8 mouse cellular contexts compared by ENCODE assay signal in genomic region chr7:97737638-97738456, GRCm38 (mm10). TPM values are rescaled to one million over a fixed set of nuclear protein-coding genes. Genes with fewer than 3 reads are reported as not detected.
DNase-seq lines count a peak whose midpoint lies in the region; ATAC-seq and TF ChIP-seq lines count a peak whose summit lies in the region.

Gene Aqp11 (minus strand): TSS chr7:97738289.

- no peaks in the 10 kb centered on the region for H3K36me3 ChIP-seq in embryonic facial prominence, embryonic 12.5 days
- H3K36me3 ChIP-seq in limb, embryonic 13.5 days = no peaks in the 10 kb centered on the region
- H3K36me3 ChIP-seq in midbrain, embryonic 15.5 days (replicated peaks) = no peaks in the 10 kb centered on the region
- H3K36me3 ChIP-seq in spleen, adult 2 months (ENCODE audit: control insufficient read depth, insufficient read depth, low read length) = no peaks in the 10 kb centered on the region

- H3K9me3 ChIP-seq in embryonic facial prominence, embryonic 12.5 days = no peaks in the 10 kb centered on the region
- no peaks in the 10 kb centered on the region for H3K9me3 ChIP-seq in limb, embryonic 13.5 days
- H3K9me3 ChIP-seq in midbrain, embryonic 15.5 days = no peaks in the 10 kb centered on the region

- no peak within 1 kb of the TSS for H3K27ac ChIP-seq in embryonic facial prominence, embryonic 12.5 days
- no peak within 1 kb of the TSS for H3K27ac ChIP-seq in limb, embryonic 13.5 days
- H3K27ac ChIP-seq in midbrain, embryonic 15.5 days = peak within 1 kb of the TSS; percentile 53
- H3K27ac ChIP-seq in spleen, adult 2 months (ENCODE audit: insufficient read depth, low read length) = no peak within 1 kb of the TSS

- peak within 1 kb of the TSS; percentile 94 for H3K4me2 ChIP-seq in embryonic facial prominence, embryonic 12.5 days (replicated peaks)
- peak within 1 kb of the TSS; percentile 92 for H3K4me2 ChIP-seq in limb, embryonic 13.5 days (replicated peaks)
- H3K4me2 ChIP-seq in midbrain, embryonic 15.5 days = peak within 1 kb of the TSS; percentile 98

- H3K9ac ChIP-seq in embryonic facial prominence, embryonic 12.5 days = peak within 1 kb of the TSS; percentile 60
- peak within 1 kb of the TSS; percentile 70 for H3K9ac ChIP-seq in limb, embryonic 13.5 days
- peak within 1 kb of the TSS; percentile 73 for H3K9ac ChIP-seq in midbrain, embryonic 15.5 days

- no peak for TF ChIP-seq CTCF in spleen, adult 2 months (IDR thresholded peaks at IDR 0.05; ENCODE audit: extremely low read depth, insufficient read depth, insufficient read length, insufficient replicate concordance)

- peaks cover 7% of the 10 kb centered on the region; the same call in 1 of the 2 replicates for H3K4me1 ChIP-seq in embryonic facial prominence, embryonic 12.5 days
- peaks cover 9% of the 10 kb centered on the region for H3K4me1 ChIP-seq in limb, embryonic 13.5 days
- H3K4me1 ChIP-seq in midbrain, embryonic 15.5 days = peaks cover 15% of the 10 kb centered on the region
- H3K4me1 ChIP-seq in spleen, adult 2 months (ENCODE audit: control insufficient read depth, insufficient read depth, insufficient read length) = no peaks in the 10 kb centered on the region

- WGBS in embryonic facial prominence, embryonic 12.5 days = under 1% methylated on average over 53 of the region's 64 CpGs
- WGBS in limb, embryonic 13.5 days = under 1% methylated on average over 57 of the region's 64 CpGs
- WGBS in midbrain, embryonic 15.5 days = under 1% methylated on average over 61 of the region's 64 CpGs
- WGBS in spleen, adult 2 months = under 1% methylated on average over 51 of the region's 64 CpGs

- TF ChIP-seq POLR2A in spleen, adult 2 months (IDR thresholded peaks at IDR 0.05; ENCODE audit: low read depth, low read length) = no peak

- H3K4me3 ChIP-seq in embryonic facial prominence, embryonic 12.5 days = peak within 1 kb of the TSS; percentile 59
- H3K4me3 ChIP-seq in limb, embryonic 13.5 days = peak within 1 kb of the TSS; percentile 63
- peak within 1 kb of the TSS; percentile 84 for H3K4me3 ChIP-seq in midbrain, embryonic 15.5 days
- peak within 1 kb of the TSS; percentile 75 for H3K4me3 ChIP-seq in spleen, adult 2 months (ENCODE audit: extremely low read depth, insufficient read depth, insufficient read length)

- DNase-seq in 3T3-L1 (ENCODE audit: low read depth, low spot score) = peak; percentile 63
- peak; percentile 95 to 97 for DNase-seq in adrenal gland, postnatal 36 days
- DNase-seq in heart, adult 18-20 months = peak; percentile 91 to 93
- DNase-seq in kidney, adult 18-20 months = peak; percentile 93
- DNase-seq in spleen, adult 2 months (ENCODE audit: low read depth in 1 of 2, low spot score in 2 of 2) = peak; percentile 26 to 71

- ATAC-seq in embryonic facial prominence, embryonic 12.5 days (ENCODE audit: insufficient number of reproducible peaks, insufficient read depth, low FRiP score, low TSS enrichment) = peak; percentile 95
- peak; percentile 97 for ATAC-seq in limb, embryonic 13.5 days (ENCODE audit: low FRiP score, low read depth)
- peak; percentile 94 for ATAC-seq in midbrain, embryonic 15.5 days (replicated peaks)

- H3K27me3 ChIP-seq in embryonic facial prominence, embryonic 12.5 days = 0 out of 2 replicates have a peak, but pooled peaks cover 7% of the 10 kb centered on the region
- peaks cover 6% of the 10 kb centered on the region; the same call in 1 of the 2 replicates for H3K27me3 ChIP-seq in limb, embryonic 13.5 days
- H3K27me3 ChIP-seq in midbrain, embryonic 15.5 days (replicated peaks) = 0 out of 2 replicates have a peak, but pooled peaks cover 3% of the 10 kb centered on the region
- 0 out of 2 replicates have a peak, but pooled peaks cover 3% of the 10 kb centered on the region for H3K27me3 ChIP-seq in spleen, adult 2 months (ENCODE audit: control insufficient read depth, insufficient read depth, low read length)

RNA-seq across cellular contexts. Expression of gene Aqp11, which starts in this region (rescaled TPM):
- 1 to 10 TPM; 2.9 to 3.8 TPM for total RNA-seq in adrenal gland, postnatal 36 days (2021)
- 5.0 and 6.6 TPM in 2 replicates for polyA plus RNA-seq in embryonic facial prominence, embryonic 12.5 days (2016; fragmentation: Nextera tagmentation; extraction: Ambion mirVana)
- 1 to 10 TPM; 1.5 to 1.7 TPM for total RNA-seq in heart, adult 18-20 months (2021)
- 2.7 and 3.8 TPM in 2 replicates for polyA plus RNA-seq in limb, embryonic 13.5 days (2015; fragmentation: Nextera tagmentation; extraction: Ambion mirVana)
- 15.9 and 18.0 TPM in 2 replicates for polyA plus RNA-seq in midbrain, embryonic 15.5 days (2015; fragmentation: Nextera tagmentation; extraction: Ambion mirVana)
- polyA plus RNA-seq in spleen, adult 2 months (2012; rRNA removed) = 0.78 and 1.2 TPM in 2 replicates
